Mouse (Mus musculus): ENCODE measurements around the gene Helb. TPM values are rescaled to one million over a fixed set of nuclear protein-coding genes. Genes with fewer than 3 reads are reported as not detected.
"Not testable (repeated sequence)": the region's sequence is repeated elsewhere in the genome, so short reads cannot be mapped to it uniquely, and the experiment has no call there.

The Helb gene
- polyA plus RNA-seq, 1 experiment from 2014 or later: 4.1 TPM

DNA sequence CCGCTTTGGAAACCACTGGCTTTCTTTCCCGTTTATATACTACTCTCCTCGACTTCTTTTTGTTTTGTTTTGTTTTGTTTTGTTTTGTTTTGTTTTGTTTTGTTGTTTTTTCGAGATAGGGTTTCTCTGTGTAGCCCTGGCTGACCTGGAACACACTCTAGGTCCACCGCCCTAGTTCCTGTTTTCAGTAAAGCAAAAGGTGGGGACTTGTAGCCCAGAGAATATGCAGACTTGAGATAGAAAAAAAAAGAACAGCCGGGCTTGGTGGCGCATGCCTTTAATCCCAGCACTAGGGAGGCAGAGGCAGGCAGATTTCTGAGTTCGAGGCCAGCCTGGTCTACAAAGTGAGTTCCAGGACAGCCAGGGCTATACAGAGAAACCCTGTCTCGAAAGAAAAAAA, 695 bp upstream of the Helb start:
- H3K27ac ChIP-seq (ENCODE audit: low read depth); H3K4me1 ChIP-seq (replicated peaks; ENCODE audit: control insufficient read depth, insufficient read depth, low read length); H3K27me3 ChIP-seq (replicated peaks; ENCODE audit: control insufficient read depth, insufficient read depth, low read length); DNase-seq (ENCODE audit: low spot score); H3K36me3 ChIP-seq (ENCODE audit: control insufficient read depth, insufficient read depth, low read length); ATAC-seq (replicated peaks; ENCODE audit: low FRiP score, low TSS enrichment, low read depth); H3K9ac ChIP-seq (ENCODE audit: low read length); H3K9me3 ChIP-seq (ENCODE audit: control insufficient read depth, low read length): not testable (repeated sequence)
- Histone ChIP-seq H3K4me3 (ENCODE audit: low read depth, low read length) (peak overlapping the region; percentile 72; the same call in 1 of the 2 replicates), H3K4me2 (ENCODE audit: low read length) (peak overlapping the region; percentile 73)
- WGBS: 71% methylated on average over 9 of the region's 9 CpGs

DNA sequence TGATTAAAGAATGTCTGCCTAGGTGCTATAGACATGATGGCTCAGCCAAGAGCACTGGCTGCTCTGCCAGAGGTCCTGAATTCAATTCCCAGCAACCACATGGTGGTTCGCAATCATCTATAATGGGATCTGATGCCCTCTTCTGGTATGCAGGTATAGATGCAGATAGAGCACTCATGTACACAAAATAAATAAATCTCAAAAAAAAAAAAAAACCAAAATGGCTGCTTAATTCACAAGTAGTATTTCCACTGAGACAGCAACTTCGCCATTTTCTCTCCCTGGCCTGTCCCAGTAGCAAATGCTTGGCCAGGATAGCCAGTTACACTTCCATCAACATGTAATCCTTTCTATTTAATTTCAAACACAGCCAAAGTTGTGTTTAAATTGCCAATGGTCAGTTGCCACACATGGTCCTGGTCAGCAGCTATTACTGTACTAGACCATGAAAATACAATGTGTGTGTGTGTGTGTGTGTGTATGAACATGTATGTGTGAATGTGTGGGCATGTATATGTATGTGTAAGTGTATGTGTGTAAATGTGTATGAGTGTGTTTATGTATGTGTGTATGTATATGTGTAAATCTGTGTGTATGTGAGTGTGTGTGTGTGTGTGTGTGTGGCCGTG, 982 bp downstream of the Helb start:
- 77% methylated on average over 3 of the region's 3 CpGs for whole genome bisulfite sequencing

DNA sequence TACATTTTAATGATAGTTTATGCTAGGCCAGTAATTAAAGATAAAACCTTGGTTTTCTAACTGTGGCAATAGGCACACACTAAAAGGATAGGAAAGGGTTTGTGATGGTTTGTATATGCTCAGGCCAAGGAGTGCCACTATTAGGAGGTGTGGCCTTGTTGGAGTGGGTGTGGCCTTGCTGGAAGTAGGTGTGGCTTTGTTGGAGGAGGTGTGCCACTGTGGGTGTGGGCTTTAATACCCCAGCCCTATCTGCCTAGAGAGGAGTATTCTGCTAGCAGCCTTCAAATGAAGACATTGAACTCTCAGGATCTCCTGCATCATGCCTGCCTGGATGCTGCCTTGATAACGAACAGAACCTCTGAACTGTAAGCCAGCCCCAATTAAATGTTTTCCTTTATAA, 12.0 kb downstream of the Helb start:
- no peaks in the 10 kb centered on the region for H3K9me3 ChIP-seq (ENCODE audit: control insufficient read depth, low read length)
- no peak overlapping the region for H3K27ac ChIP-seq (ENCODE audit: low read depth)
- H3K4me2 ChIP-seq (ENCODE audit: low read length): no peak overlapping the region
- H3K4me3 ChIP-seq (ENCODE audit: low read depth, low read length): no peak overlapping the region
- 92% methylated on average over 1 of the region's 1 CpGs for WGBS
- peaks cover 9% of the 10 kb centered on the region for H3K36me3 ChIP-seq (ENCODE audit: control insufficient read depth, insufficient read depth, low read length)
- no peak overlapping the region for H3K9ac ChIP-seq (ENCODE audit: low read length)
- DNase-seq (ENCODE audit: low spot score): no peak
- ATAC-seq (replicated peaks; ENCODE audit: low FRiP score, low TSS enrichment, low read depth): no peak
- H3K27me3 ChIP-seq (replicated peaks; ENCODE audit: control insufficient read depth, insufficient read depth, low read length): no peaks in the 10 kb centered on the region
- no peaks in the 10 kb centered on the region for H3K4me1 ChIP-seq (replicated peaks; ENCODE audit: control insufficient read depth, insufficient read depth, low read length)

More for the DNA sequence above, 982 bp downstream of the Helb start:
- DNase-seq (ENCODE audit: low spot score): no peak
- no peaks in the 10 kb centered on the region for H3K9me3 ChIP-seq (ENCODE audit: control insufficient read depth, low read length)
- no peaks in the 10 kb centered on the region for H3K27me3 ChIP-seq (replicated peaks; ENCODE audit: control insufficient read depth, insufficient read depth, low read length)
- ATAC-seq (replicated peaks; ENCODE audit: low FRiP score, low TSS enrichment, low read depth): no peak
- H3K36me3 ChIP-seq (ENCODE audit: control insufficient read depth, insufficient read depth, low read length): no peaks in the 10 kb centered on the region
- peak overlapping the region; percentile 73 for H3K4me2 ChIP-seq (ENCODE audit: low read length)
- H3K4me1 ChIP-seq (replicated peaks; ENCODE audit: control insufficient read depth, insufficient read depth, low read length): 0 out of 2 replicates have a peak, but pooled peaks cover 3% of the 10 kb centered on the region
- peak overlapping the region; percentile 55 for H3K9ac ChIP-seq (ENCODE audit: low read length)
- no peak overlapping the region for H3K27ac ChIP-seq (ENCODE audit: low read depth)
- H3K4me3 ChIP-seq (ENCODE audit: low read depth, low read length): peak overlapping the region; percentile 72

DNA sequence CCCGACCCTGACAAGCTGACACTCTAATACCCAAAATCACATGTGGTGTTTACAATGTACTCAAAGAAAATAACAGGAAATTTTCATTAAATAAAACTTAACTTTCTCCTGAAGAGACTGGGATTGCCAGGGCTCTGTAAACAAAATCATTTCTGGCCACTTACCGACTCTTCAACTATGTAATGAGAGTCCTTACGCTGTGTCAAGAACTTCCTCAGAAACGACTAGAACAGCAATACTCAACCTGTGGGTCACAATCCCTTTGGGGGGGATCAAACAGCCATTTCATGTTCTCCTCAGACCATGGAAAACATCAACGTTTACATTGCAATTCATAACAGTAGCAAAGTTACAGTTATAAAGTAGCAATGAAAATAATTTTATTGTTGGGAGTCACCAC, 15.2 kb downstream of the Helb start:
- ATAC-seq (replicated peaks; ENCODE audit: low FRiP score, low TSS enrichment, low read depth) (no peak), DNase-seq (ENCODE audit: low spot score) (no peak)
- no peaks in the 10 kb centered on the region for H3K9me3 ChIP-seq (ENCODE audit: control insufficient read depth, low read length)
- WGBS: 83% methylated on average over 5 of the region's 5 CpGs
- no peaks in the 10 kb centered on the region for H3K4me1 ChIP-seq (replicated peaks; ENCODE audit: control insufficient read depth, insufficient read depth, low read length)
- no peaks in the 10 kb centered on the region for H3K27me3 ChIP-seq (replicated peaks; ENCODE audit: control insufficient read depth, insufficient read depth, low read length)
- H3K27ac ChIP-seq (ENCODE audit: low read depth): no peak overlapping the region
- no peak overlapping the region for H3K9ac ChIP-seq (ENCODE audit: low read length)
- no peak overlapping the region for H3K4me3 ChIP-seq (ENCODE audit: low read depth, low read length)
- peaks cover 4% of the 10 kb centered on the region; the same call in 1 of the 2 replicates for H3K36me3 ChIP-seq (ENCODE audit: control insufficient read depth, insufficient read depth, low read length)
- no peak overlapping the region for H3K4me2 ChIP-seq (ENCODE audit: low read length)

DNA sequence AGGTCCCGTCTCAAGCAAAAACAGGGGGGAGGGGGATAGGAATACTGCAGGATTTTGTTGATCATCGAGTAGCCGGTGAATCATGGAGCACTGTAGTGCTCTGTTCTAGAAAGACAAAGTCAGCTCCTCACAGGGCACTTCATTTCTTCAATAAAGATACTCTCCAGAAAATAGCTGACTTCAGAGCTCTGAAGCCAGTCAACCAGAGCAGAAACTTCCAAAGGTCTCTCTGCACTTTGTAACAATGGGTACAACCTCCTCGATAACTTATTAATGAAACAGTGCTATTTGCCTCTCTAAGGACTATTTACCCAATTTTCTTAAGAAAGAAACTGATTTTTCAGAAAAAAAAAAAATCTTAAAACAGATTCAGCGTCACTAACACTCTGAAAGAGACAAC, 17.1 kb downstream of the Helb start:
- Histone ChIP-seq H3K4me1 (replicated peaks; ENCODE audit: control insufficient read depth, insufficient read depth, low read length) (no peaks in the 10 kb centered on the region), H3K27ac (ENCODE audit: low read depth) (no peak overlapping the region), H3K27me3 (replicated peaks; ENCODE audit: control insufficient read depth, insufficient read depth, low read length) (no peaks in the 10 kb centered on the region), H3K4me3 (ENCODE audit: low read depth, low read length) (no peak overlapping the region), H3K4me2 (ENCODE audit: low read length) (no peak overlapping the region), H3K36me3 (ENCODE audit: control insufficient read depth, insufficient read depth, low read length) (peaks cover 4% of the 10 kb centered on the region; the same call in 1 of the 2 replicates), H3K9me3 (ENCODE audit: control insufficient read depth, low read length) (no peaks in the 10 kb centered on the region), H3K9ac (ENCODE audit: low read length) (no peak overlapping the region)
- ATAC-seq (replicated peaks; ENCODE audit: low FRiP score, low TSS enrichment, low read depth): no peak
- no peak for DNase-seq (ENCODE audit: low spot score)
- 95% methylated on average over 5 of the region's 5 CpGs for WGBS

DNA sequence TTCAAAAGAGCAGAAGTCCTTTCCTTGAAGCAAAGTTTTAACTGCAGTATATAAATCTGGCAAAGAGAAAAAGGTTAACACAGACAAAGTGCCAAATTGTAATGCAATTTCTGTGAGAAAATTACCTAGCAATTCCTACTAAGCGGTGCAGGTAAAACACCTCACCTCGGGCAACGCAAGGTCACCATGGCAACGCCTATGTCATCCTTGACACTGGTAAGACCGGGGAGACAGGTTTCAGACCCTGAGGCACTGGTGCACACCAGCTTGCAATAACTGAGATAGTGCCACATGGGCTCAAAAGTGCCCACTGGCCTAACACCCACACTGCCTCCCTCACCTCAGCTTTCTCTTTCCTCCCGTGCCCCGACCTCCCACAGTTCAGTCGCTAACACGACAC, 17.7 kb downstream of the Helb start:
- Histone ChIP-seq H3K4me1 (replicated peaks; ENCODE audit: control insufficient read depth, insufficient read depth, low read length) (no peaks in the 10 kb centered on the region), H3K27ac (ENCODE audit: low read depth) (no peak overlapping the region), H3K9me3 (ENCODE audit: control insufficient read depth, low read length) (no peaks in the 10 kb centered on the region), H3K36me3 (ENCODE audit: control insufficient read depth, insufficient read depth, low read length) (peaks cover 4% of the 10 kb centered on the region; the same call in 1 of the 2 replicates), H3K4me2 (ENCODE audit: low read length) (no peak overlapping the region), H3K9ac (ENCODE audit: low read length) (no peak overlapping the region), H3K27me3 (replicated peaks; ENCODE audit: control insufficient read depth, insufficient read depth, low read length) (no peaks in the 10 kb centered on the region), H3K4me3 (ENCODE audit: low read depth, low read length) (no peak overlapping the region)
- DNase-seq (ENCODE audit: low spot score): no peak
- 94% methylated on average over 9 of the region's 9 CpGs for WGBS
- ATAC-seq (replicated peaks; ENCODE audit: low FRiP score, low TSS enrichment, low read depth): no peak

DNA sequence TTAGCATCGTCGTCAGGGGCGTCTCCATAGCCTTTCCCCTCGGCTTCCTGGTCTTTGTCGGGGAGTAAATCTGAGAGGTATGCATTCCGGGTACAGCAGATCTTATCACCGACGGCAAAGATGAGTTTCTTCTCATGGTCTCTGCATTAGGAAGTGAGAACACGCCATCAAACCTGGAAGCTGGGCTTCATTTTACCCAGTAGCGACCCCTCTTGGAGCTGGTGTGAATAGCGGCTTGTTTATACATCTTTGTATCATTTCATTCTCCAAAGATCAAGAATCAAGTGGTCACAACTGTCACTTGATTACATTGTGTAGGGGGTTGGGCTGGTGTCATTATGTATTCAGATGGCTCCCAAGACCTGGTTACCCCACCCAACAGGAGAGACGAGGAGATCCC, 20.2 kb downstream of the Helb start:
- Histone ChIP-seq H3K9me3 (ENCODE audit: control insufficient read depth, low read length) (no peaks in the 10 kb centered on the region), H3K4me3 (ENCODE audit: low read depth, low read length) (no peak overlapping the region), H3K4me2 (ENCODE audit: low read length) (no peak overlapping the region), H3K4me1 (replicated peaks; ENCODE audit: control insufficient read depth, insufficient read depth, low read length) (no peaks in the 10 kb centered on the region), H3K27me3 (replicated peaks; ENCODE audit: control insufficient read depth, insufficient read depth, low read length) (no peaks in the 10 kb centered on the region), H3K27ac (ENCODE audit: low read depth) (no peak overlapping the region), H3K9ac (ENCODE audit: low read length) (no peak overlapping the region), H3K36me3 (ENCODE audit: control insufficient read depth, insufficient read depth, low read length) (peaks cover 9% of the 10 kb centered on the region)
- ATAC-seq (replicated peaks; ENCODE audit: low FRiP score, low TSS enrichment, low read depth): no peak
- WGBS: 89% methylated on average over 12 of the region's 12 CpGs
- no peak for DNase-seq (ENCODE audit: low spot score)

DNA sequence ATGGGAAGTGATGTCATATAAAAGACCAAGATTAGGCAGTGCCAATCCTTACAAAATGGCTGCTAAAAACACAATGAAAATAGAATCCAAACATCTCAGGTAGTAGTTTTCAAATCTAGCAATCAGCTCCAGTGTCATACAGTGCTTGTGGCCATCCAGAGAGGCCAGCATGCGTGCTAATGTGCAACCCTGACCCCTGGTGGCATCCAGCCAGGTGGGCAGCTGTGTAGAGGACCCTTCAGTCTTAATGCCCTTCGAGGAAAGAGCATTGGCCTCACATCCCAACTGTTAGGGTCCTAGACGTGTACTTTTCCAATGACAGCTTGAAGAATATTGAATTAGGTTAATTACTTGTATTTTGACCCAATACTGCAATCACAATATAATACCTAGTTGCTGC, 34.9 kb downstream of the Helb start:
- no peaks in the 10 kb centered on the region for H3K27me3 ChIP-seq (replicated peaks; ENCODE audit: control insufficient read depth, insufficient read depth, low read length)
- no peak overlapping the region for H3K4me3 ChIP-seq (ENCODE audit: low read depth, low read length)
- no peak overlapping the region for H3K4me2 ChIP-seq (ENCODE audit: low read length)
- H3K9me3 ChIP-seq (ENCODE audit: control insufficient read depth, low read length): no peaks in the 10 kb centered on the region
- DNase-seq (ENCODE audit: low spot score) (no peak), ATAC-seq (replicated peaks; ENCODE audit: low FRiP score, low TSS enrichment, low read depth) (no peak)
- H3K4me1 ChIP-seq (replicated peaks; ENCODE audit: control insufficient read depth, insufficient read depth, low read length): no peaks in the 10 kb centered on the region
- WGBS: 77% methylated on average over 3 of the region's 3 CpGs
- H3K27ac ChIP-seq (ENCODE audit: low read depth): no peak overlapping the region
- H3K9ac ChIP-seq (ENCODE audit: low read length): no peak overlapping the region
- no peaks in the 10 kb centered on the region for H3K36me3 ChIP-seq (ENCODE audit: control insufficient read depth, insufficient read depth, low read length)

DNA sequence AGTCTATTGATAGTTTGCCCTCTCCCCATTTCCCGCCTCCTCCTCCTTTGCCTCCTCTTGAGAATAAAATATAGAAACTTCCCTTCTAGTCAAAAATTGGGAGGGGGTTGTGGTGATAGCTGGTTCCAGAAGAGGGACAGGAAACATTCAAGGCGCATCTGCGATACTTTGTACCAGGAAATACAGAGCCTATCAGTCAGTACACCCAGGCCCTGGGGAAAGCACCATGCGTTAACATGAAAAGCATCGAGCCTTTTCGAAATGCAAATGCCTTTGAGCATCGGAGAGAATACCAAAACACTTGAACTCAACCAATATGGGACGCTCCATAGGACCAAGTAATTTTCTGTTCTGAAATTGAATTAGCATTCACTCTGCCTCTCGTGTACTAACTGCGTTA, 46.5 kb downstream of the Helb start:
- DNase-seq (ENCODE audit: low spot score) (no peak), ATAC-seq (replicated peaks; ENCODE audit: low FRiP score, low TSS enrichment, low read depth) (no peak)
- H3K4me1 ChIP-seq (replicated peaks; ENCODE audit: control insufficient read depth, insufficient read depth, low read length): no peaks in the 10 kb centered on the region
- H3K27ac ChIP-seq (ENCODE audit: low read depth): no peak overlapping the region
- no peak overlapping the region for H3K4me3 ChIP-seq (ENCODE audit: low read depth, low read length)
- 92% methylated on average over 10 of the region's 10 CpGs for WGBS
- no peak overlapping the region for H3K4me2 ChIP-seq (ENCODE audit: low read length)
- H3K9me3 ChIP-seq (ENCODE audit: control insufficient read depth, low read length): no peaks in the 10 kb centered on the region
- no peak overlapping the region for H3K9ac ChIP-seq (ENCODE audit: low read length)
- H3K36me3 ChIP-seq (ENCODE audit: control insufficient read depth, insufficient read depth, low read length): no peaks in the 10 kb centered on the region
- no peaks in the 10 kb centered on the region for H3K27me3 ChIP-seq (replicated peaks; ENCODE audit: control insufficient read depth, insufficient read depth, low read length)

Data from intestine, embryonic 14.5 days (tissue).